Mouse (Mus musculus) hindbrain, postnatal 0 days (tissue): ENCODE results near the gene Zgrf1. TPM values are rescaled to one million over a fixed set of nuclear protein-coding genes. Genes with fewer than 3 reads are reported as not detected.

Experiments
- ATAC-seq: fragments of 200-750 bp; cut with Nextera tagmentation; 2 replicates; pipeline ENCODE4 v1.8.0; 2017; ENCODE audit warnings: mild to moderate bottlenecking, moderate TSS enrichment, moderate library complexity
- DNase-seq: peaks from one replicate; pipeline ENCODE4 v3.0.0-alpha.2; 2015; ENCODE audit warnings: low spot score
- H3K27ac ChIP-seq: fragments of 300-500 bp; sonication (generic); 2 replicates; pipeline ENCODE4 v1.5.1; 2014; ENCODE audit warnings: mild to moderate bottlenecking
- H3K27me3 ChIP-seq: fragments of 300-500 bp; sonication (generic); 2 replicates; pipeline ENCODE4 v1.6.1; 2014; ENCODE audit warnings: low read length, mixed read lengths; ENCODE audit not compliant: insufficient read depth
- H3K36me3 ChIP-seq: fragments of 300-500 bp; sonication (generic); 2 replicates; pipeline ENCODE4 v1.6.1; 2014; ENCODE audit warnings: low read length, mixed read lengths; ENCODE audit not compliant: insufficient read depth
- H3K4me1 ChIP-seq: fragments of 300-500 bp; sonication (generic); 2 replicates; pipeline ENCODE4 v1.6.1; 2014; ENCODE audit warnings: antibody characterized with exemption, low read length, mixed read lengths; ENCODE audit not compliant: insufficient read depth
- H3K4me2 ChIP-seq: fragments of 300-500 bp; sonication (generic); 2 replicates; pipeline ENCODE4 v1.6.1; 2014; ENCODE audit warnings: low read depth, mild to moderate bottlenecking, low read length, moderate library complexity, mixed read lengths
- H3K4me3 ChIP-seq: fragments of 300-500 bp; sonication (generic); 2 replicates; pipeline ENCODE4 v1.5.1; 2014; ENCODE audit warnings: low read length
- H3K9ac ChIP-seq: fragments of 300-500 bp; sonication (generic); replicated peaks from 2 replicates; pipeline ENCODE4 v1.6.1; 2014; ENCODE audit warnings: mild to moderate bottlenecking, low read length, moderate library complexity, mixed read lengths
- H3K9me3 ChIP-seq: fragments of 300-500 bp; sonication (generic); 2 replicates; pipeline ENCODE4 v1.6.1; 2016; ENCODE audit warnings: low read length, mixed read lengths
- CTCF ChIP-seq: IDR thresholded peaks from 2 replicates; pipeline ENCODE4 v1.5.1; 2016; ENCODE audit warnings: antibody characterized with exemption, control low read depth, low read depth
- WGBS: fragments of 180-500 bp; shearing (Covaris S2); extraction: QIAGEN DNeasy Blood & Tissue Kit; methylation state at CpG from one replicate; pipeline ENCODE4 v1.1.7; 2014; 5-methylcytosine and 5-hydroxymethylcytosine counted together
- microRNA counts: library from miRNA; unstranded; fragments of <30 nt; microRNA quantifications from one replicate; lab custom pipeline; 2015
- microRNA-seq, 2 experiments: library from miRNA; unstranded; fragments of <30 nt; microRNA quantifications; one replicate each; pipeline ENCODE4; 2016
- polyA plus RNA-seq: library from polyadenylated mRNA; unstranded; fragments of >200 nt; fragmentation: Nextera tagmentation; extraction: Ambion mirVana; gene quantifications from 2 replicates; pipeline ENCODE4 v1.2.1, GENCODE M21; 2015
- total RNA-seq: library from RNA; depleted of rRNA; stranded (reverse); fragments of >200 nt; gene quantifications from 2 replicates; pipeline ENCODE4 v1.2.3, GENCODE M21; 2014; rRNA removed

Gene Zgrf1
- total and polyA plus RNA-seq, 2 experiments from 2014 or later, result 3.0 to 4.0 TPM

DNA sequence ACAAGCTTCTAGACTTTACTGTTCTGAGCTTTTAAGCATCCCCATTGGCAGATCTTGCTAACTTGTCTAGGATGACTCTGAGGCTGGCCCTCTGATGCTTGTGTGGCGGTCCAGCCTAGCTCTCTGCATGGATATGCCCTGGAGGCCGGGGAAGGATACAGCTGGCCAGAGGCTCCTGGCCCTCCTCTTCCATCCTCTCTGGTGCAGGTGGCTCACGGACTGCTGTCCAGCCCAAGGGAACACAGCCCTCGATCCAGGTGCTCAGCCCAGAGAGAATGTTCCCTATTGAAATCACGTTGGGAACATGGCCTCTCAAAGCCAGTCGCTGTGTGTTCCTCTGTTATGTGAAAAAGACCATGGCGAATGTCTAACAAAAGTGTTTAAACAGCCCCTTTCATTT is 107.4 kb downstream of the Zgrf1 start:
- H3K4me3 ChIP-seq, result no peak overlapping the region
- no peaks in the 10 kb centered on the region for H3K36me3 ChIP-seq
- H3K9me3 ChIP-seq, result no peaks in the 10 kb centered on the region
- H3K4me2 ChIP-seq, result no peak overlapping the region
- WGBS, result 70% methylated on average over 7 of the region's 7 CpGs
- DNase-seq (no peak), ATAC-seq (no peak)
- H3K27ac ChIP-seq, result no peak overlapping the region
- TF ChIP-seq CTCF, result no peak
- H3K9ac ChIP-seq, result no peak overlapping the region
- H3K27me3 ChIP-seq, result peaks cover 6% of the 10 kb centered on the region; the same call in 1 of the 2 replicates
- H3K4me1 ChIP-seq, result no peaks in the 10 kb centered on the region

DNA sequence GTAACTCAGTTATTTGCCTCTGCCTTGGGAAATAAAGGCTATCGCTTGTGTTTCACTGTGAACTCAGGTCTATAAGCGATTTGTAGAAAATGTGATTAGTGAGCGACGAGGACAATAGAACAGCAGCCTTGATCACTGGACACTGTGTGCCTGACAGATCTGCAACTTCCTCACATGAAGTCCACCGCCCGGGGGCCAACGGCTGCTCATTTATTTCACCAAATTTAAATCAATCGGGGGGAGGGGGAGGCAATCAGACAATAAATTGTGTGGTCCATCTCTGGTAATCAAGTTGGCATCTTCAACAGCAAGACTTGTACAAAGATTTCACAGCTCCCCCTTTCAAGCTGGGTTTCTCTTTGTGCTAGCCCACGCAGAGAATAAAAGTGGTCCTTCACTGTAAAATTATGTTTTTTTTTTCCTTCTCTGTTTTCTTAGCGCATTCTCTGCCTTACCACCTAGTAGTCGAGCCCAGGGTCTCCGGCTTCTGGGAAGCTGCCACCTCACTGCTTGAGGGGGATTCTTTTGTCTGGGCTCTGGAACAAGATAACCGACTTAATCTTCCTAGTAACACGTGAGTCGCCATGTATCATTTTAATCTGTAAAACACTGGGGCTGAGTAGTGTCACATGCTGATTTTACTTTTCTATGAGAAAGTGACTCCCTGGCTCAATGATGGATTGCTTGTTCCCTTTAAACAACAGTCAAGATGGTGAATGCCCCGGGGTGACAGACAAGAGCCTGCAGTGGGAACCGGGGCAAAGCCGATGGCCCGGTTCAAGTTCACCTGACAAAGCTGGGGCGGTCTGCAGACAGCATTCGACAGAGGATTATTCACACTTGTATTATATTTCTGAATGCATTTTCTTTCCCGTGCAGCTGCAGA is 108.6 kb downstream of the Zgrf1 start:
- no peak for ATAC-seq
- no peak overlapping the region for H3K4me3 ChIP-seq
- peaks cover 6% of the 10 kb centered on the region; the same call in 1 of the 2 replicates for H3K27me3 ChIP-seq
- H3K9ac ChIP-seq, result no peak overlapping the region
- 19% methylated on average over 22 of the region's 22 CpGs for WGBS
- H3K4me1 ChIP-seq, result no peaks in the 10 kb centered on the region
- H3K27ac ChIP-seq, result no peak overlapping the region
- H3K36me3 ChIP-seq, result no peaks in the 10 kb centered on the region
- peak overlapping the region; percentile 38 for H3K4me2 ChIP-seq
- no peaks in the 10 kb centered on the region for H3K9me3 ChIP-seq
- peak; percentile 18 for DNase-seq
- no peak for TF ChIP-seq CTCF

MicroRNA genes within 50 kb of the gene (microRNA counts, 519-probe panel; counts per million panel counts)
- microRNA mmu-miR-302a (lab: Ali Mortazavi, UCI) (1,791 counts per million, percentile 22 among the panel's probes with 10 or more counts), microRNA mmu-miR-302b (lab: Ali Mortazavi, UCI) (not detected), microRNA mmu-miR-302c (lab: Ali Mortazavi, UCI) (not detected), microRNA mmu-miR-302d (lab: Ali Mortazavi, UCI) (2,739 counts per million, percentile 42 among the panel's probes with 10 or more counts), microRNA mmu-miR-367 (lab: Ali Mortazavi, UCI) (2,624 counts per million, percentile 40 among the panel's probes with 10 or more counts)

Small RNA genes within 50 kb of the gene (microRNA-seq; reads per million reads assigned to microRNA genes)
- gene Mir302a, result 141 to 172 reads per million in 2 experiments
- 89.9 to 122 reads per million in 2 experiments for gene Mir302b
- gene Mir302c, result 14.0 to 23.4 reads per million in 2 experiments
- 136 to 143 reads per million in 2 experiments for gene Mir302d
- 0 reads per million in 2 experiments for gene Mir367

Other genes with a start within 250 kb of the Zgrf1 start
- gene Ank2, start 54.1 kb upstream of the Zgrf1 start, total RNA-seq, result 497 and 567 TPM in 2 replicates
- gene Ank2, start 54.1 kb upstream of the Zgrf1 start, polyA plus RNA-seq, result 193 and 195 TPM in 2 replicates
- gene Larp7, start 140 bp upstream of the Zgrf1 start, total RNA-seq, result 4.5 and 6.9 TPM in 2 replicates
- gene Larp7, start 140 bp upstream of the Zgrf1 start, polyA plus RNA-seq, result 30.4 and 31.7 TPM in 2 replicates
- gene Neurog2, start 79.6 kb downstream of the Zgrf1 start, total RNA-seq, result 2.6 and 3.3 TPM in 2 replicates
- gene Neurog2, start 79.6 kb downstream of the Zgrf1 start, polyA plus RNA-seq, result 0.85 and 1.1 TPM in 2 replicates
- gene Alpk1, start 227.0 kb downstream of the Zgrf1 start, total RNA-seq, result 1.3 and 5.3 TPM in 2 replicates
- gene Alpk1, start 227.0 kb downstream of the Zgrf1 start, polyA plus RNA-seq, result 0.49 and 0.57 TPM in 2 replicates
- 1.7 and 1.9 TPM in 2 replicates for gene Tifa, start 236.3 kb downstream of the Zgrf1 start, total RNA-seq
- 3.6 and 3.8 TPM in 2 replicates for gene Tifa, start 236.3 kb downstream of the Zgrf1 start, polyA plus RNA-seq